Mouse (Mus musculus) hindbrain, embryonic 11.5 days (tissue): ENCODE results near the gene Fam193a. TPM values are rescaled to one million over a fixed set of nuclear protein-coding genes. Genes with fewer than 3 reads are reported as not detected.

Experiments used
- ATAC-seq: fragments of 200-750 bp; cut with Nextera tagmentation; 2 replicates; pipeline ENCODE4 v1.8.0; 2017; ENCODE audit warnings: mild to moderate bottlenecking, moderate TSS enrichment, moderate library complexity; ENCODE audit not compliant: low FRiP score
- DNase-seq: peaks from one replicate; pipeline ENCODE4 v3.0.0-alpha.2; 2015; ENCODE audit warnings: low spot score
- H3K27ac ChIP-seq: fragments of 300-500 bp; sonication (generic); 2 replicates; pipeline ENCODE4 v1.5.1; 2014; ENCODE audit warnings: mild to moderate bottlenecking, low read depth, low read length
- H3K27me3 ChIP-seq: fragments of 300-500 bp; sonication (generic); 2 replicates; pipeline ENCODE4 v1.6.1; 2014; ENCODE audit warnings: mild to moderate bottlenecking, low read length, moderate library complexity, mixed read lengths; ENCODE audit not compliant: control insufficient read depth, insufficient read depth
- H3K36me3 ChIP-seq: fragments of 300-500 bp; sonication (generic); 2 replicates; pipeline ENCODE4 v1.6.1; 2014; ENCODE audit warnings: mild to moderate bottlenecking, low read length, moderate library complexity, mixed read lengths; ENCODE audit not compliant: control insufficient read depth, insufficient read depth
- H3K4me1 ChIP-seq: fragments of 300-500 bp; sonication (generic); replicated peaks from 2 replicates; pipeline ENCODE4 v1.6.1; 2014; ENCODE audit warnings: low read length, mixed read lengths; ENCODE audit not compliant: control insufficient read depth, insufficient read depth
- H3K4me2 ChIP-seq: fragments of 300-500 bp; sonication (generic); replicated peaks from 2 replicates; pipeline ENCODE4 v1.6.1; 2014; ENCODE audit warnings: mild to moderate bottlenecking, low read depth, low read length
- H3K4me3 ChIP-seq: fragments of 300-500 bp; sonication (generic); 2 replicates; pipeline ENCODE4 v1.5.1; 2014; ENCODE audit warnings: low read depth, low read length
- H3K9ac ChIP-seq: fragments of 300-500 bp; sonication (generic); 2 replicates; pipeline ENCODE4 v1.6.1; 2014; ENCODE audit warnings: low read depth, low read length
- H3K9me3 ChIP-seq: fragments of 300-500 bp; sonication (generic); 2 replicates; pipeline ENCODE4 v1.6.1; 2016; ENCODE audit warnings: low read length; ENCODE audit not compliant: control insufficient read depth
- WGBS: fragments of 180-500 bp; shearing (Covaris S2); extraction: QIAGEN DNeasy Blood & Tissue Kit; methylation state at CpG from one replicate; pipeline ENCODE4 v1.1.7; 2014; 5-methylcytosine and 5-hydroxymethylcytosine counted together
- polyA plus RNA-seq: library from polyadenylated mRNA; unstranded; fragments of >200 nt; fragmentation: Nextera tagmentation; extraction: Ambion mirVana; gene quantifications from 2 replicates; pipeline ENCODE4 v1.2.1, GENCODE M21; 2014

Fam193a gene
- polyA plus RNA-seq, 1 experiment from 2014 or later = 21.5 TPM

DNA sequence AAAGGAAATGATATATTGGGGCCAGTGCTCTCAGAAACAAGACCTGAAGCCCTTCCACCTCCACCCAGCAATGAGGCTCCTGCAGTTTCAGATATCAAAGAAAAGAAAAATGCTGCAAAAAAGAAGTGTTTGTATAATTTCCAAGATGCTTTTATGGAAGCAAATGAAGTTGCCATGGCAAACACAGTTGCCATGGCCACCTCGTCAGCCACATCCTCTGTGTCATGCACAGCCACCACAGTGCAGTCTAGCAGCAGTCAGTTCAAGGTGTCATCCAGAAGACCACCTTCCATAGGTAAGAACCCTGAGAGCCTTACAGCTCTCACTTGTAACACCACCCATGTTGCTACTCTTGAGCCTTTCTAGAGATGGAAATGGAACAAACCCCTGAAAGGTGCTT is 89.3 kb downstream of the Fam193a start:
- Histone ChIP-seq H3K4me3 (no peak overlapping the region), H3K4me2 (no peak overlapping the region), H3K27me3 (no peaks in the 10 kb centered on the region), H3K36me3 (peaks cover 11% of the 10 kb centered on the region), H3K4me1 (no peaks in the 10 kb centered on the region), H3K27ac (no peak overlapping the region), H3K9ac (no peak overlapping the region), H3K9me3 (no peaks in the 10 kb centered on the region)
- ATAC-seq (no peak), DNase-seq (no peak)
- whole genome bisulfite sequencing = 81% methylated on average over 1 of the region's 1 CpGs

- no peaks in the 10 kb centered on the region for H3K9me3 ChIP-seq
- no peak overlapping the region for H3K27ac ChIP-seq
- H3K4me3 ChIP-seq = no peak overlapping the region
- H3K27me3 ChIP-seq = no peaks in the 10 kb centered on the region
- no peak overlapping the region for H3K4me2 ChIP-seq
- WGBS = 94% methylated on average over 4 of the region's 4 CpGs
- ATAC-seq = no peak
- H3K9ac ChIP-seq = no peak overlapping the region
- no peaks in the 10 kb centered on the region for H3K4me1 ChIP-seq
- DNase-seq = no peak
- peaks cover 16% of the 10 kb centered on the region for H3K36me3 ChIP-seq
Observed at GRCm38 (mm10) chr5:34461294-34461693, 91.6 kb downstream of the Fam193a start.

DNA sequence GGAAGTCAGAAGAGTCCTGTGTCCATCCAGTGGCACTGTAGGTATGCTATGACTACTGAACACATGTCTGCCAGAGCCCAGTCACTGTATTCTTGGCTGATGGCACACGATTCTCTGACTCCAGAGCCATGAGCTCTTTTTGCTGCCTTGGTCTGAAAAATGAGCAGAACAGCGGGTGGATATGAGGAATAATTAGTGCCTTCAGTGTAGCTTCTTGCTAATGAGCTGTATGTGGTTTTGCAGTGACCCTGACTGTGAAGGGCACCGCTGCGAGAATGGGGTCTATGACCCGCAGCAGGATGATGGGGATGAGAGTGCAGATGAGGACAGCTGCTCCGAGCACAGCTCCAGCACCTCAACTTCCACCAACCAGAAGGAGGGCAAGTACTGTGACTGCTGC is 92.1 kb downstream of the Fam193a start:
- Histone ChIP-seq H3K4me3 (no peak overlapping the region), H3K27ac (no peak overlapping the region), H3K4me2 (no peak overlapping the region), H3K4me1 (no peaks in the 10 kb centered on the region), H3K9me3 (no peaks in the 10 kb centered on the region), H3K27me3 (no peaks in the 10 kb centered on the region), H3K36me3 (peaks cover 16% of the 10 kb centered on the region), H3K9ac (no peak overlapping the region)
- ATAC-seq (no peak), DNase-seq (no peak)
- WGBS = 88% methylated on average over 6 of the region's 6 CpGs

DNA sequence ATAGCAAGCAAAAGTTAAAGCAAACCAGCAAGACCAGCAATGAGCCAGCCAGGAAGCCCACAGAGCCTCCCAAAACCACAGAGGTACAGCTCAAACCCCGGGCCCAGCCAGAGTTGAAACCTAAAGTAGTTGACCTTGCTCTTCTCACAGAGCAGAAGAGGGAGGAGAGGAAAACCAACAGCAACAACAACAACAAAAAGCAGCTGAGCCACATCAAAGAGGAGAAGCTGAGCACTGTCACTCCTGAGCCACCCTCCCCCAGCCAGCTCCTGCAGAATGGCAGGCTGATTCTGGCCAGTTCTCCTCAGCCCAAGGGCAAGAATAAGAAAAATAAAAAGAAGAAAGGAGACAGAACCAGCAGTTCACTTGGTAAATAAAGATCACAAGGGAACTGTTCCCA is 96.3 kb downstream of the Fam193a start:
- Histone ChIP-seq H3K9me3 (no peaks in the 10 kb centered on the region), H3K4me3 (no peak overlapping the region), H3K27ac (no peak overlapping the region), H3K27me3 (no peaks in the 10 kb centered on the region), H3K4me1 (no peaks in the 10 kb centered on the region), H3K9ac (no peak overlapping the region), H3K4me2 (no peak overlapping the region), H3K36me3 (peaks cover 11% of the 10 kb centered on the region)
- WGBS = 100% methylated on average over 1 of the region's 1 CpGs
- no peak for DNase-seq
- ATAC-seq = no peak

DNA sequence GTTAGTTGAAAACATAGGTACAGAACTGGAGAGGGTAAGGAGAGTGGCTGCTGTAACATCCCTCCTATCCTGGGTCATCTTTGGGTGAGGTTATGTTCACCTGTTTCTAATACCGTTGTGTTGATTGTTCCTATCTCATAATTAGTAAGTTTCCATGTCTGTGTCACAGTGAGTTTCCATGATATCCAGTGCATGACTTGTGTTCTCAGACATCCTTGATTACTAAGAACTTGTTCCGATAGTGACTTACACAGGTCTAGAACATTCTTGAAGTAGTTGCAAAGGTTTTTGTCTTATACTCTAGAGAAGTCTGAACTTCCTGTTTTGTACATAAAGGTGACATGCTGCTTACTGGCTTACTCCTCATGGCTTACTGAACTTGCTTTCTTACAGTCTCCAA is 96.9 kb downstream of the Fam193a start:
- Histone ChIP-seq H3K27ac (no peak overlapping the region), H3K4me2 (no peak overlapping the region), H3K4me3 (no peak overlapping the region), H3K9me3 (no peaks in the 10 kb centered on the region), H3K4me1 (no peaks in the 10 kb centered on the region), H3K27me3 (no peaks in the 10 kb centered on the region), H3K9ac (no peak overlapping the region), H3K36me3 (peaks cover 7% of the 10 kb centered on the region)
- DNase-seq (no peak), ATAC-seq (no peak)
- WGBS = 97% methylated on average over 2 of the region's 2 CpGs

GRCm38 (mm10) chr5:34468039-34468775 is 98.5 kb downstream of the Fam193a start:
- WGBS = 87% methylated on average over 2 of the region's 2 CpGs
- no peaks in the 10 kb centered on the region for H3K4me1 ChIP-seq
- ATAC-seq = no peak

GRCm38 (mm10) chr5:34480926-34481325 is 111.2 kb downstream of the Fam193a start:
- WGBS = 74% methylated on average over 3 of the region's 3 CpGs
- DNase-seq = no peak
- ATAC-seq = no peak
- no peaks in the 10 kb centered on the region for H3K27me3 ChIP-seq
- H3K4me1 ChIP-seq = no peaks in the 10 kb centered on the region
- no peak overlapping the region for H3K9ac ChIP-seq
- H3K9me3 ChIP-seq = no peaks in the 10 kb centered on the region
- H3K27ac ChIP-seq = no peak overlapping the region
- H3K4me3 ChIP-seq = no peak overlapping the region
- H3K36me3 ChIP-seq = 0 out of 2 replicates have a peak, but pooled peaks cover 3% of the 10 kb centered on the region
- H3K4me2 ChIP-seq = no peak overlapping the region

More at GRCm38 (mm10) chr5:34468039-34468775, 98.5 kb downstream of the Fam193a start:
- H3K4me3 ChIP-seq = no peak overlapping the region
- H3K27ac ChIP-seq = no peak overlapping the region
- no peak overlapping the region for H3K9ac ChIP-seq
- H3K4me2 ChIP-seq = no peak overlapping the region
- DNase-seq = no peak
- H3K9me3 ChIP-seq = no peaks in the 10 kb centered on the region
- H3K36me3 ChIP-seq = peaks cover 7% of the 10 kb centered on the region
- no peaks in the 10 kb centered on the region for H3K27me3 ChIP-seq

DNA sequence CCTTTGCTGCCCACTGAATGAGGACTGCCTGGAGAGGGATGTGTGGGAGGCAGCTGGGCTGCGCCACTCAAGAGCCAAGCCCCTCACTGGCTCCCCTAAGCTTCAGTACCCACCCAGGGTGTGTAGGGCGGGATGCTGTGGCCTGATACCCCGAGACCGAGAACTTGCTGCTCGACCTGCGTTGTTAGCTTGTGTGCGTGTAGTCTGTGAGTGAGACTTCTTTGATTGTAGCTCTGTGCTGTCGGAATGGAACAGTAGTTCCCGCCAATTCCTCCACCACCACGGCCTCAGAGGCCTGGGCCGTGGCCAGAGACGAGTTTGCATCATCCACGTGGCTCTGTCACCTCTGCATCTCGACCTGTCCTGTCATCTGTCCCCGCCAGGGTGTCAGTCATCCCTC is 116.0 kb downstream of the Fam193a start:
- 95% methylated on average over 15 of the region's 15 CpGs for WGBS
- H3K36me3 ChIP-seq = 0 out of 2 replicates have a peak, but pooled peaks cover 4% of the 10 kb centered on the region

More for the DNA sequence above, 116.0 kb downstream of the Fam193a start:
- no peaks in the 10 kb centered on the region for H3K9me3 ChIP-seq
- H3K4me2 ChIP-seq = no peak overlapping the region
- no peak for ATAC-seq
- H3K9ac ChIP-seq = no peak overlapping the region
- H3K4me3 ChIP-seq = no peak overlapping the region
- no peaks in the 10 kb centered on the region for H3K27me3 ChIP-seq
- no peak overlapping the region for H3K27ac ChIP-seq
- no peak for DNase-seq
- H3K4me1 ChIP-seq = no peaks in the 10 kb centered on the region
